Comparison of ENCODE assay signal across 18 mouse cellular contexts in the genomic region with DNA sequence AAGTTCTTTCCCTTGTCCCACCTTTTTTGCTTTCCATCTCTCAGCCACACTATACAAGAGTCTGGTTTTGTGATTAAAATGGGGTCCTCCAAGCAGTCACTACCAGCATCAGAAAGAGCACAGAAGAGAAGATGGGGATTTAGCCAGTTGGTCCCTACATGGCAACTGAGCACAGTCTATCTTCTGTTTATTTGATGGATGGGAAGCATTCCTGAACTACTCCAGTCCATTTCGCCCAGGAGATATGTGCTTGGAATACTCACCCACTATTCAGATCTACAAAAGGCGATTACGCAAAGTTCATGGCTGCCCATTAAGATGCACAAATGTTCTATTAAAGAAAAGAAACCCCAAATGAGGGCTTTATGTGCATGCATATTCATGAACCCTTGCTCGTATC.
DNase-seq lines count a peak whose midpoint lies in the region; ATAC-seq and TF ChIP-seq lines count a peak whose summit lies in the region.
"Had no signal": no experiment of that assay in that cellular context is flagged by ENCODE, and none has a peak within 500 bp of the region (broad histone marks: within the 10 kb centered on the region; RNA-seq: fewer than 3 reads in every experiment).

No protein-coding gene starts in this region.

- WGBS in midbrain, embryonic 14.5 days: 70% methylated on average over 4 of the region's 4 CpGs
- 96% methylated on average over 4 of the region's 4 CpGs for WGBS in midbrain, embryonic 10.5 days
- WGBS in forebrain, postnatal 0 days: 38% methylated on average over 4 of the region's 4 CpGs
- WGBS in neural tube, embryonic 15.5 days: 47% methylated on average over 4 of the region's 4 CpGs

- H3K27me3 ChIP-seq in midbrain, embryonic 14.5 days (ENCODE audit: control insufficient read depth, insufficient read depth, low read length): no peaks in the 10 kb centered on the region
- no peaks in the 10 kb centered on the region for H3K27me3 ChIP-seq in midbrain, embryonic 10.5 days (ENCODE audit: low read depth, poor library complexity, severe bottlenecking)
- no peaks in the 10 kb centered on the region for H3K27me3 ChIP-seq in forebrain, postnatal 0 days (ENCODE audit: insufficient read depth, low read length)
- H3K27me3 ChIP-seq in neural tube, embryonic 15.5 days (replicated peaks): no peaks in the 10 kb centered on the region
- H3K27me3 ChIP-seq: heart, embryonic 12.5 days; limb, embryonic 15.5 days; liver, embryonic 15.5 days had no signal

- H3K36me3 ChIP-seq in midbrain, embryonic 14.5 days (ENCODE audit: control insufficient read depth, insufficient read depth, low read length): no peaks in the 10 kb centered on the region
- H3K36me3 ChIP-seq in midbrain, embryonic 10.5 days: no peaks in the 10 kb centered on the region
- H3K36me3 ChIP-seq in forebrain, postnatal 0 days (ENCODE audit: insufficient read depth): no peaks in the 10 kb centered on the region
- no peaks in the 10 kb centered on the region for H3K36me3 ChIP-seq in neural tube, embryonic 15.5 days
- H3K36me3 ChIP-seq: heart, embryonic 12.5 days; limb, embryonic 15.5 days; liver, embryonic 15.5 days had no signal

- H3K4me1 ChIP-seq in midbrain, embryonic 14.5 days (ENCODE audit: control insufficient read depth, insufficient read depth, low read length): no peaks in the 10 kb centered on the region
- H3K4me1 ChIP-seq in midbrain, embryonic 10.5 days: no peaks in the 10 kb centered on the region
- no peaks in the 10 kb centered on the region for H3K4me1 ChIP-seq in forebrain, postnatal 0 days (ENCODE audit: insufficient read depth)
- 0 out of 2 replicates have a peak, but pooled peaks cover 3% of the 10 kb centered on the region for H3K4me1 ChIP-seq in neural tube, embryonic 15.5 days
- H3K4me1 ChIP-seq: heart, embryonic 12.5 days; limb, embryonic 15.5 days; liver, embryonic 15.5 days had no signal

- DNase-seq in midbrain, embryonic 14.5 days: no peak
- no peak for DNase-seq in midbrain, embryonic 10.5 days (ENCODE audit: low spot score)
- no peak for DNase-seq in forebrain, postnatal 0 days
- DNase-seq in mesoderm, embryonic 11.5 days (ENCODE audit: low read depth, low spot score): peak; percentile 5
- no peak for DNase-seq in urinary bladder, postnatal 4 days (ENCODE audit: low spot score in 2 of 2)
- DNase-seq: adrenal gland, adult 2 months; B cell, adult 2 months; cerebellum, postnatal 10 days; heart, postnatal 14 days; kidney, adult 9 months; kidney, postnatal 25 days; right cerebral cortex, postnatal 4 days had no signal

- H3K4me3 ChIP-seq in midbrain, embryonic 14.5 days (replicated peaks; ENCODE audit: low read depth, low read length): no peak overlapping the region
- no peak overlapping the region for H3K4me3 ChIP-seq in midbrain, embryonic 10.5 days
- H3K4me3 ChIP-seq in forebrain, postnatal 0 days (ENCODE audit: low read depth, low read length): no peak overlapping the region
- H3K4me3 ChIP-seq in neural tube, embryonic 15.5 days (replicated peaks): no peak overlapping the region
- H3K4me3 ChIP-seq: heart, embryonic 12.5 days; limb, embryonic 15.5 days; liver, embryonic 15.5 days had no signal

- H3K27ac ChIP-seq in midbrain, embryonic 14.5 days (replicated peaks; ENCODE audit: low read depth, low read length): no peak overlapping the region
- no peak overlapping the region for H3K27ac ChIP-seq in midbrain, embryonic 10.5 days (replicated peaks)
- H3K27ac ChIP-seq in forebrain, postnatal 0 days (ENCODE audit: low read depth, low read length): no peak overlapping the region
- H3K27ac ChIP-seq in neural tube, embryonic 15.5 days (replicated peaks): no peak overlapping the region
- H3K27ac ChIP-seq: limb, embryonic 15.5 days; liver, embryonic 15.5 days had no signal

- H3K9ac ChIP-seq in midbrain, embryonic 14.5 days (replicated peaks; ENCODE audit: low read length): no peak overlapping the region
- no peak overlapping the region for H3K9ac ChIP-seq in forebrain, postnatal 0 days
- no peak overlapping the region for H3K9ac ChIP-seq in neural tube, embryonic 15.5 days (replicated peaks)
- H3K9ac ChIP-seq: heart, embryonic 12.5 days; limb, embryonic 15.5 days; liver, embryonic 15.5 days had no signal

- peak; percentile 40; the same call in 1 of the 2 replicates for ATAC-seq in midbrain, embryonic 14.5 days (ENCODE audit: low FRiP score, low TSS enrichment)
- ATAC-seq in forebrain, postnatal 0 days: peak; percentile 25; the same call in 1 of the 2 replicates
- peak; percentile 76; the same call in 1 of the 2 replicates for ATAC-seq in neural tube, embryonic 15.5 days (ENCODE audit: low FRiP score)
- ATAC-seq in erythroid progenitor cell, adult 5-6 weeks (replicated peaks; ENCODE audit: low FRiP score, poor library complexity, severe bottlenecking): no peak
- ATAC-seq in cerebellum, adult (ENCODE audit: insufficient number of reproducible peaks, low FRiP score, low TSS enrichment): no peak

- H3K9me3 ChIP-seq in midbrain, embryonic 14.5 days (ENCODE audit: control insufficient read depth, low read length): no peaks in the 10 kb centered on the region
- no peaks in the 10 kb centered on the region for H3K9me3 ChIP-seq in midbrain, embryonic 10.5 days (replicated peaks)
- no peaks in the 10 kb centered on the region for H3K9me3 ChIP-seq in forebrain, postnatal 0 days (ENCODE audit: low read length)
- H3K9me3 ChIP-seq in neural tube, embryonic 15.5 days (replicated peaks): no peaks in the 10 kb centered on the region
- H3K9me3 ChIP-seq: heart, embryonic 12.5 days; limb, embryonic 15.5 days; liver, embryonic 15.5 days had no signal

- no peak for TF ChIP-seq CTCF in forebrain, postnatal 0 days (IDR thresholded peaks at IDR 0.05; ENCODE audit: low read depth)

- no peak overlapping the region for H3K4me2 ChIP-seq in midbrain, embryonic 14.5 days (ENCODE audit: low read length)
- H3K4me2 ChIP-seq in forebrain, postnatal 0 days (ENCODE audit: low read depth): no peak overlapping the region
- no peak overlapping the region for H3K4me2 ChIP-seq in neural tube, embryonic 15.5 days
- H3K4me2 ChIP-seq: heart, embryonic 12.5 days; limb, embryonic 15.5 days; liver, embryonic 15.5 days had no signal

Comparison
In these comparisons a context has a peak if more than half of its experiments do, and no peak if none do; other contexts are left out.
1. ATAC-seq: peak in midbrain, embryonic 14.5 days (single experiment), forebrain, postnatal 0 days (single experiment) and neural tube, embryonic 15.5 days (single experiment); none in erythroid progenitor cell, adult 5-6 weeks (single experiment) and cerebellum, adult (single experiment).